Mouse (Mus musculus) lung, adult 18-20 months (tissue): ENCODE data around the gene Baz2b.
"Not testable (repeated sequence)": the region's sequence is repeated elsewhere in the genome, so short reads cannot be mapped to it uniquely, and the experiment has no call there.

ENCODE experiments used
- DNase-seq, 2 experiments: peaks; one replicate each; pipeline ENCODE4 v3.0.0; 2022; ENCODE audit warnings: mixed read lengths in 2 of 2

Baz2b gene

GRCm38 (mm10) chr2:59933129-59933528 is 276.5 kb downstream of the Baz2b start:
- DNase-seq, result no peak

- DNase-seq, result no peak
These were observed 277.4 kb downstream of the Baz2b start for GRCm38 (mm10) chr2:59932244-59932643.

- DNase-seq, result no peak
These were observed 296.0 kb downstream of the Baz2b start for GRCm38 (mm10) chr2:59913610-59914009.

DNA sequence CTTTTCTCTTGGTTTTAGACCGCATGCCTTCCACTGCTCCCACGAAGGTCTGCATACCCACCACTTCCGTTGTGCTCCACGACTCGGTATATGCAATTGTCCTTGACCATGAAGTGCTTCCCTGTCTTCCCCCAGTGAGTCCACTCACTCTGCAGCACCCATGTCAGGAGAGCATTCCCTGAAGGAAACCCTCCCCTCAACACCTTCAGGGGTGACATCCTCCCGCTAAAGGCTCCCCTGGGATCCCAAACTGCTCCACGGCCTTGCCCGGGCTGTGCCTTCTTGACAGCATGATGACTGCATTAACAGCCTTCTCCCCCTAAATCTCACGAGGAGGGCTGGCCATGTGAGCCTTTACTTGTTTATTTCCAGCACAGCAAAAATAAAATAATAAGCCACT is 301.6 kb downstream of the Baz2b start:
- no peak for DNase-seq

- no peak for DNase-seq
These were observed 305.6 kb downstream of the Baz2b start for GRCm38 (mm10) chr2:59904007-59904406.

- no peak for DNase-seq
These were observed 311.0 kb downstream of the Baz2b start for GRCm38 (mm10) chr2:59898666-59899065.

GRCm38 (mm10) chr2:59898105-59898504 is 311.5 kb downstream of the Baz2b start:
- no peak for DNase-seq

DNA sequence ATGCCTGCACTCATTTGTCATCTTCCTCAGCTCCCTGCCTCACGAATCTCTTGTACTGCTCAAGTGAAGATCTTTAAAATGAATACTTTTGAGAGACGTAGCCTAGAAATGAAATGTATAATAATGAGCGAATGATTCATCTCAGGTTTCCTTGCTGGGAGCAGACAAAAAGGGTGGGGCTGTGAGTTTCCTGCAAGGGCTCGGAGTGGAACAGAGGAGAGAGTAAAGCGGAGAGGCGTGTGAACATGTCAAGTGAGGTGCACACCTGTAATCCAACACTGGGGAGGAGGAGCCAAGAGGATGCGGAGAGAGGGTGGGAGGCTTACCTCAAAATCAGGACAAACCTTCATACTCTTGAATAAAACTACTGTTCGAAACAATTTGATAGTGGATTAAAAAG is 312.8 kb downstream of the Baz2b start:
- DNase-seq, result peak in 1 of 2 experiments; percentile 26

DNA sequence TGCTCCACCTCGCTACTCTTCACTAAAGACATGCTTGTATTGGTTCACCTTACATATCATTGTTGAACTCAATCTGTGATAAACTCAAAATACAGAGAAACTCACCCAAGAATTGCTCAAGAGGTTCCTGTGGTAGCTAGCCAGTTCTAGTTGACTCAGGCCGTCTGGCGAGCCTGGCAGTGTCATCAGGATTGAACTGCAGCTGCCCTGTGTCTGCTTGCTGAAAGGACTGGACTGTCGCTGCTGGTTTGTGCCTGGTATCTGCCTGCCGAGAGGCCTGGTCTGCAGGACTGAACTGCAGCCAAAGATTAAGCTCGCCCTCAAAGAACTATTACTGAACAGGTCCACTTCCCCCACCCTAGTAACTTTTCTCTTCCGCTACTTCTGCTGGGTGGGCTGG is 313.2 kb downstream of the Baz2b start:
- DNase-seq, result peak in 1 of 2 experiments; percentile 34

DNA sequence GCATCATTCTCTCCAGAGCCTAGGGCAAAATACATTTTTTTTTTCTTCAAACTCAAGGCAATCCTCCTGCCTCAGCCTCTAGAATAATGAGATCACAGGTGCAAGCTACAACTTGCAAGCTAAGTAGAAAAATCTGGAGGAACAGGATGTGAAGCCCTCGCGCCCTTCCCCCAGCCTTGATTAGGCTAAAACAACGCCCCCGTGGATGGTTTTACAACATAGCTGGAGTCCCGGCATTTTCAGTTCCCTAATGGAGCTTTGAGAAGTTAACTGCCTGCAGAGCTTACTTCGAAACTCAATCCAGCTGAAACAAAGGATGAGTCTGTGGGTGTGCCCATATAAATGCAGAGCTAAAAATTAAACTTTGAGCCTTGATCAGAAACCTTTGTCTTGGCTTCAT is 319.9 kb downstream of the Baz2b start:
- DNase-seq, result no peak

- DNase-seq, result no peak
These were observed 326.8 kb downstream of the Baz2b start for GRCm38 (mm10) chr2:59882742-59883281.

DNA sequence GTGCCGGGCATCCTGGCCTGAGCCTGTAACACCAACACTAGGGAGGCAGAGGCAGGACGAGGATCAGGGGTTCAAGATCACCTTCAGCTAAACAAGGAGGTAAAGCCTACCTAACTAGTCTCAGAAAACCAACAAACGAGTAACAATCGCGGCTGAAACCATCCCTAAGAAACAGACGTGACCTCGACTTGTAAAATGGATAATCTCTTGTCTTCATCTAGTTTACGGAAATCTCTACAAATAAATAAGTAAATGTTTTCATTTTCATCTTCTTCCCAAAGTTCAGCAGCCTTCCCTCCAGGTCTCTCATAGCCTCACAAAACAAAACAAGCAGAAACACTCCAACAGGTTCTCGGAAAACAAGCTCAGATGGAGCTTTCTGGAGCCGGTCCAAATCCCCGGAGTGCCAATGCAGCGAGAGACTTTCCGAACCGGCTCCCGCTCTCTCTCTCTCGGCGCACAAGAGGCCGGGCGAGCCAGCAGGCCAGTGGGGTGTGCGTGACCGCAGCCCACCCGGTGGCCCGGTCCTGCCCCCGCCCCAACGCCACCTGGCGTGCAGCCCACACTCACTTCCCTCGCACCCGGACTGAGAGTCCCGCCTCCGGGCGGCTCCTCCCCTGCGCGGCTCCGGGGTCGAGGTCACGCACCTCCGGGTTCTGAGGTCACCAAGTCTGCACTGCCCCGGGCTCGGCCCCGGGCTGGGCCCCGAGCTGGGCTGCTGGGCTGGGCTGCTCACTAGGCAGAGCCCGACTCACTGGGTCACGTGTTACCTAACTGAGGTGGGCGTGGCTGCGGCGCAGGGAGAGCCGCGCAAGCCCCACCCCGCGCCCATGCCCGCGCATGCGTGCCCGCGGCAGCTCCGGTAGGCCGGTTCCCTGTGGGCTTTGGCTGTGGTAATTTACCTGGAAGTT is 327.6 kb downstream of the Baz2b start, which contains the start of gene Wdsub1:
TSS of gene Wdsub1 (minus strand) at position 761 of the 911 bp plus-strand sequence.
- DNase-seq, result peak; percentile 94 to 96

GRCm38 (mm10) chr2:59881404-59881803 is 328.2 kb downstream of the Baz2b start:
- no peak for DNase-seq

- no peak for DNase-seq
These were observed 331.4 kb downstream of the Baz2b start for GRCm38 (mm10) chr2:59878221-59878620.

DNA sequence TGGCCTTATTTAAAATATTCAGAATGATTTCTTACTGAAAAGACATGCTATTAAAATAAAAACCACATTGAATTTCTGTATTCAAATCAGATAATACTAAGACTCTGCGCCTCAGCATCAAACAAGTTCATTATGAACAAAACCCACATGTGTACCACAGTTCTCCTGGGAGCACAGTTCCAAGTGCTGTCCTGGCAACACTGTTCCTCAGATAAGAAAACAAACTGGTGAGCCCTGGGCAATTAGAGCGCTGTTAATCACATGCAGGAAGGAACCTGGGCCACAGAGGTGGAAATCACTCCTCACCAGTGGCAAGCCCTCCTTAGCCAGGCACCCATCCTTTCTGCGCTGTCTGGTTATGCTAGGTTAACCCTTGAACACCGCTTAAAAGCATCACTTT is 332.3 kb downstream of the Baz2b start:
- no peak for DNase-seq

DNA sequence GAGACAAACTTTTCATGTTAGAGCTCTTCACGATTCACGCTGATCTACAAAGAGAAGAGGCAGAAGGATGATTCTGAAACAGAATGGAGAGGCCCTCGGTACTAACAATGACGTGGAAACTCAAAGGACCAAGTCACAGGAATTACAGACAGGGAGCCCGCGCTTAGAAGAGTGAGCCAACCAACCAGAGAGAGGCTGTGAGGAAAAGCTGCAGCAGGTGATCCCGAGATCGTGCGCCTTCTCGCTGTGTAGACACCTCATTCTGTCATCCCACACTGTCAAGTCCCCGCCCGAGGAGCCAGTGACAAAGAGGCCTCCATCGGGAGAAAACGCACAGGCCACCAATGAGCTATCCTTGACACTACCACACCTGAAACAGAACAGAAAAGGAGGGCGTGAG is 333.2 kb downstream of the Baz2b start:
- DNase-seq, result no peak

DNA sequence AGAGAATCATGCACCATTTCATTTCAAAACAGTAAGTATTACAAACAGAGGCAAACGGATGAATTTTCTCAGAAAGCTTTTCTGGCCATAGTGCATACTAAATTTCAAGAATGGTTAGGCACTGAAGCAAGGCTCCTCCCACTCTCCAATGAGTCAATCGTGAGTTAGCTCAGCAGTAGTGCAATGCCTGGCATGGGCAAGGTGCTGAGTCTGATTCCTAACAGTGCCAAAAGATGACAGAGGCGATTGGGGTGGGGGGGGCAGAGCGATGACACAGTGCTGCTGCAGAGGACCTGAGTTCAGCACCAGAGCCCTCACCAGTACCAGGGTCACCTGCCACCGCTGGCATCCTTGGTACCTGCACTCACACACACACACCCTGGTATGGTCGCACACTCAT is 339.1 kb downstream of the Baz2b start:
- no peak for DNase-seq

GRCm38 (mm10) chr2:59862618-59863017 is 347.0 kb downstream of the Baz2b start:
- DNase-seq, result no peak

- DNase-seq, result no peak
These were observed 355.3 kb downstream of the Baz2b start for GRCm38 (mm10) chr2:59854363-59854762.

DNA sequence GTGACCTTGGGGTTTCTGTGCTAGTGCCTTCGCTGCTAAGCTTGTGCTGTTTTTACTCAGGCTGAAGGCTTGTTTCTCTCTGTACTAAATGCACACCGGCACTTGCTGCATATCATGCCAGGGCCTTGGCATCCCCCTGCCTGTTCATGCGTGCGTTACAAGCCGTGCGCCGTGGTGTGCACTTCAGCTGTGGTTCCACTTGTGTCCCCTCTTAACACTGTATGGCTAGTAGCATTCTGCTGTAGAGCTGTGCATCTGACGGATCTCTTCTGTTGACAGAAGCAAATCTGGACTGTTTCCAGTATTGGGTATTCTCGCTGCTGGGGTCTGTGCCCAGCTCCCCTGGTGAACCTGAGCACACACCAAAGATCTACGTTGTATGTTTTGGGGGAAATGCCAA is 356.1 kb downstream of the Baz2b start:
- no peak for DNase-seq

DNA sequence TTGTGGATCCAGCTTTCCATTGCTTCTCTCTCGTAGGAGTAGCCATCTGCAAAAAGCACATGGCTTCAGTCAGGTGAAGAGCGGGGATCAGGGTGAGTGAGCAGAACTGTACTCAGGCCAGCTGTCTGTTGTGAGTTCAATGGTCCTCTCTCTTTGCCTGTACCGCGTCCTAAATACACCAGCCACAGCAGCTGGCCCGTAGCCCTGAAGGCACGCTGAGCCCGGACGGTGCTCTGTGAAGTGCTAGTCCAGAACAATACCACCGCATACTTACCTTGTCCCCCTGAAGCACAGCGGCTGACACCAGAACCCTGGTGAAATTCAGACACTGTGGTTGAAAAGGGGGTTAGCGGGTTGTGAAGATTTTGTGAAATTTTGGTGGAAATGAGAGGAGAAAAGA is 356.7 kb downstream of the Baz2b start:
- no peak for DNase-seq

DNA sequence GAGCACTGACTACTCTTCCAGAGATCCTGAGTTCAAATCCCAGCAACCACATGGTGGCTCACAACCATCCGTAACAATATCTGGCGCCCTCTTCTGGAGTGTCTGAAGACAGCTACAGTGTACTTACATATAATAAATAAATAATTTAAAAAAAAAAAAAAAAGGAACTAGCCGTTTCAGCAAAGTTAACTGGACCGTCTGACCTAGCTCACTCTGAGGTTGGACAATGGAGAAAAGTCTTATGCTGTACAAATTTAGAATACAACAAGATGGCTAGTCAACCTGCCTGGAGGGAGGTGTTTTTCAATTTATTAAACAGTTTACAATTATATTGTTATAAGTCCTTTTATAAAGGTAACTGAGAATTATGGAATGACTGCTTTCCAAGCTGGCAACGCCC is 357.8 kb downstream of the Baz2b start:
- DNase-seq, result not testable (repeated sequence)
